Mouse (Mus musculus): ENCODE results near the gene Agap1. TPM values are rescaled to one million over a fixed set of nuclear protein-coding genes. Genes with fewer than 3 reads are reported as not detected.

Agap1 gene
- polyA plus RNA-seq, 1 experiment from 2014 or later, result 74.8 TPM

DNA sequence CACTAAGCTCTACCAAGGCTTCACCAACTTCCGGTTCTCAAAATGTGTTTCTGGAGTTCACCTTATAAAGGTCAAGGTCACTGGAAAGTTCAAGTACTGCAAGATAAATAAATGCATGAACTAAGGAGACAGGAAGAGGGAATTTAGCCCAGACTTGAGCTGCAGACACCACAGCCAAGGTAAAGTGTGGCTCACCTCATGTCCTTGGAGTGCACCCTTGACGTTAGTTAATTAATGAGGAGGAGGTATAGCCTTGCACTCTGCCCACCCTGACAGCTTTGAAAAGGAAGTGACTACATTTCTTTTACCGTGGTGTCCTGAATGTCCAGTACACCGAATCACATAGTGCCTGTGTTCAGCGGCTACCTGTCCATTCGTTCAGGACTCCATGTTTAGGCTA, 15.3 kb upstream of the Agap1 start:
- 83% methylated on average over 6 of the region's 6 CpGs for WGBS
- no peak for ATAC-seq (ENCODE audit: low FRiP score)
- no peaks in the 10 kb centered on the region for H3K9me3 ChIP-seq (replicated peaks)

DNA sequence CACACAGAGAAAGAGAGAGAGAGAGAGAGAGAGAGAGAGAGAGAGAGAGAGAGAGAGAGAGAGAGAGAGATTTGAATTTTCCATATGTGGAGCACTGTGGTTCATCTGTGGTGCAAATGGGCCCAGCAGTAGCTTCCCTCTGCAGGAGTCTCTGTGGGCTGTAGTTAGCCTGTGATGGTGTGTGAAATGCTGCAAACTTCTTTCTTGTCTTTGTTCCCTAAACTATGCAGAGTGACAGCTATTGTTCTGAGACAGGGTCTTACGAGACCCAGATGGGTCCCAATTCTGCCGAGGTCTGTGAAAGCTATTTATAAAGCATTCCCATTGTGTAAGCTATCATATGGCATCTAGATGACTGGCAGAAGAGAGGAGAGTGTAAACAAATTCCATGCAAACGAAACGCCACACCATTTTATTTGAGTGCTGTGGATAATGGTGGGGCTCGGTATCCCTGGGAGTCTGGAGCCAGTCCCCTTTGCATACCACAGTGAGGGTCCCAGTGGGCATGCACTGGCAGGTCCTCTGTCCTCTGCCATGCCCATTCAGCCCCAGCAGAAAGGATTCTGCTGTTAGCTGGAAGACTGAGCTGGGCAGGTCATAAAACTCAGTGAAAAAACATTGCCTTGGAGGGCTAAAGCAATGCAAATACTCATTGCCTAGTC, 13.2 kb upstream of the Agap1 start:
- Histone ChIP-seq H3K27ac (peak overlapping the region; percentile 55; the same call in 1 of the 2 replicates), H3K9me3 (replicated peaks) (no peaks in the 10 kb centered on the region), H3K36me3 (no peaks in the 10 kb centered on the region), H3K27me3 (no peaks in the 10 kb centered on the region), H3K4me3 (no peak overlapping the region), H3K9ac (no peak overlapping the region), H3K4me2 (replicated peaks) (no peak overlapping the region), H3K4me1 (peaks cover 22% of the 10 kb centered on the region)
- ATAC-seq (ENCODE audit: low FRiP score), result peak; percentile 61
- WGBS, result 13% methylated on average over 5 of the region's 5 CpGs

More for the DNA sequence above, 15.3 kb upstream of the Agap1 start:
- Histone ChIP-seq H3K4me1 (peaks cover 22% of the 10 kb centered on the region), H3K27ac (no peak overlapping the region), H3K4me2 (replicated peaks) (no peak overlapping the region), H3K4me3 (no peak overlapping the region), H3K27me3 (no peaks in the 10 kb centered on the region), H3K9ac (no peak overlapping the region), H3K36me3 (no peaks in the 10 kb centered on the region)

DNA sequence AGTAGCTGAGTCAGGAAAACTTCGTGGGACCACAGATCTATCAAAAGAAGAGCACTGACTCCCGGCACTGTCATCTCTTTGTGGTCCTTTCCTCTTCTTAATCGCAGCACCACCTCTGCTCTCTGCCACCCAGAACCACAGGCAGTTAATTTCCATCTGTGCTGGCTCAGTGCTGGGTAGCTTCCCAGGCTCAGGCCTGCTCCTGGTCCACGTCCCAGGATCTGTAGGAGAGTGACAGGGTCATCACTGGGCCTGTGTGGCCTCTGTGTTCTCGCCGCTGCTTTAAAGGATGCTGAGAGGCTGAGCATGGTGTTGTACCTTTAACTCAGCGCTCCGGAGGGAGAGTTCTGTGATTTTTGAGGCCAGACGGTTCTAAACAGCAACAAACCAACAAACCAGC, 11.1 kb upstream of the Agap1 start:
- Histone ChIP-seq H3K27ac (peak overlapping the region; percentile 55), H3K4me1 (peaks cover 22% of the 10 kb centered on the region), H3K9ac (peak overlapping the region; percentile 13; the same call in 1 of the 2 replicates), H3K27me3 (no peaks in the 10 kb centered on the region), H3K4me3 (no peak overlapping the region), H3K9me3 (replicated peaks) (no peaks in the 10 kb centered on the region), H3K4me2 (replicated peaks) (no peak overlapping the region), H3K36me3 (no peaks in the 10 kb centered on the region)
- ATAC-seq (ENCODE audit: low FRiP score), result no peak
- WGBS, result 59% methylated on average over 9 of the region's 9 CpGs

DNA sequence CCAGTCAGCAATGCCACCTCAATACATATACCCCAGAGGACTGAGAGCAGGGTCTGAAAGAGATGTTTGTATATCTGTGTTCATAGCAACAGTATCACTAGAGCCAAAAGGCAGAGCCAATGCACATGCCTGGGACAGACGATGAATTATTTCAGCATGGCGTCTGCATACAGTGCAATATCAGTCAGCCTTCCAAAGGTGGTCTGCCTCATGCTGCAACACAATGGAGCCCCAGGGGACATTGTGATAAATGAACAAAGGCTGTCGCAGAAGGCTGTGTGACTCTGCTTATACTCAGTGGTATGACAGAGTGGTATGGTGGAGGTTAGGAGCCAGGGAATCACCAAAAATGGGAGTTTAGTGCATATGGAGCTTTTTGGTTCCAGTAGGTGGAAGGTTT, 10.6 kb upstream of the Agap1 start:
- Histone ChIP-seq H3K4me3 (no peak overlapping the region), H3K9me3 (replicated peaks) (no peaks in the 10 kb centered on the region), H3K9ac (no peak overlapping the region), H3K4me1 (peaks cover 22% of the 10 kb centered on the region), H3K36me3 (no peaks in the 10 kb centered on the region), H3K27ac (peak overlapping the region; percentile 55), H3K4me2 (replicated peaks) (no peak overlapping the region), H3K27me3 (no peaks in the 10 kb centered on the region)
- WGBS, result 39% methylated on average over 3 of the region's 3 CpGs
- peak; percentile 70; the same call in 1 of the 2 replicates for ATAC-seq (ENCODE audit: low FRiP score)

DNA sequence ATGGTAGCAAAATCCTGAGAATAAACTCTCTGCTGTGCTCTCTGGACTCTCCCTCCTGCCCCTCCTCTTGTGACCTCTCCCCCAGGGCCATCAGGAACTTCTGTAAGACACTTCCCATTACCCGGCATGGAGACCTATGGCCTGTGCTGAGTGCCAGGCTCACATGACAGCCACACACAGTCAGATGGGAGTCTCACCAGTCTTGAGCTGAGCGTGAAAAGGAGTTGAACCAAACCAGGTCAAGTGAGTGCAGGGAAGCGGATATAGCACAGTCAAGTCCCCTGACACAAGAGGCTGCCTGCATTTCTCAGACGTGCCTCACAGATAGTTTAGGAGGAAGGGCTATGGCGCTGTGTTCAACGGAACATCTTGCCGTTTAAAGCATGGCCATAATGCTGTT, 4.5 kb upstream of the Agap1 start:
- H3K4me3 ChIP-seq, result no peak overlapping the region
- WGBS, result 81% methylated on average over 7 of the region's 7 CpGs
- no peaks in the 10 kb centered on the region for H3K9me3 ChIP-seq (replicated peaks)
- no peak overlapping the region for H3K9ac ChIP-seq
- H3K27me3 ChIP-seq, result no peaks in the 10 kb centered on the region
- ATAC-seq (ENCODE audit: low FRiP score), result no peak
- peaks cover 5% of the 10 kb centered on the region for H3K4me1 ChIP-seq
- no peaks in the 10 kb centered on the region for H3K36me3 ChIP-seq
- no peak overlapping the region for H3K4me2 ChIP-seq (replicated peaks)
- no peak overlapping the region for H3K27ac ChIP-seq

DNA sequence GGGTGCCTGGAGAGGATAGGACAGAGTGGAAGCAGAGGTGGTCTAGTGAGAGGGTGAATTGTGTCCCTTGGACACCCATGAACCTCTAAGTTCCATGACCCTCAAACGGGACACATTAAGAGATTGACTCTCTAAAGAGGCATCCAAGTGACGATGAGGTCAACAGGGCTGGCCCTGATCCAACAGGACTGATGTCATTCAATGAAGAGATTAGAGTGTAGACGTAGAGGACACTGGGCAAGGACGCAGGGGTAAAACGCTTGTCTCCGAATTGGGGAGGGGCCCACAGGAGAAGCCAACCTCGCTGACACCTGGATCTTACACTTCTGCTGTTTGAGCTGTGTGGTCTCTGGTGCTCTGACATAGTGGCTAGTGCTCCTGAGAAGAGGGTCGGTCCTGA, 2.5 kb upstream of the Agap1 start:
- no peak for ATAC-seq (ENCODE audit: low FRiP score)
- no peak overlapping the region for H3K9ac ChIP-seq
- H3K9me3 ChIP-seq (replicated peaks), result no peaks in the 10 kb centered on the region
- H3K4me1 ChIP-seq, result peaks cover 18% of the 10 kb centered on the region
- 93% methylated on average over 8 of the region's 8 CpGs for WGBS
- H3K36me3 ChIP-seq, result no peaks in the 10 kb centered on the region
- no peak overlapping the region for H3K4me2 ChIP-seq (replicated peaks)
- H3K27me3 ChIP-seq, result no peaks in the 10 kb centered on the region
- no peak overlapping the region for H3K27ac ChIP-seq
- H3K4me3 ChIP-seq, result no peak overlapping the region

DNA sequence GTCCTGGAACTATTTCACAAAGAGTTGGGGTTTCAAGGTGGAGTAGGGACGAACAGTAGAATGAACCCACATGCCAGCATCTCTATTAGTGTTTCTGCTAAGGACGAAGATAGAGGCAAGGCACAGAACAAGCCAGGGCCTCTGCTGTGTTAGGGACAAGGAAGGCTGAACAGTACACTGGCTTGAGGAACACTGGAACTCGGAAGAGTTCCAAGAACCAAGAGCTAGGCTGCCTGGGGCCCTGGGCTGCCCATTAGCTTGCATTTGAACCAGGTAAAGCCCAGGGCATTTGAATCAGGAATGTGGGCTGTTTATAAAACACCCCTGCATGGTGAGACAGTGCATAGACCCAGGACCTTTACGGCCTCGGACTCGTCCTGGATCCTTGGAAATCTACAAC, 940 bp upstream of the Agap1 start:
- Histone ChIP-seq H3K27ac (no peak overlapping the region), H3K27me3 (no peaks in the 10 kb centered on the region), H3K4me3 (peak overlapping the region; percentile 93), H3K9ac (peak overlapping the region; percentile 92), H3K4me1 (peaks cover 24% of the 10 kb centered on the region), H3K4me2 (replicated peaks) (peak overlapping the region; percentile 82), H3K9me3 (replicated peaks) (peaks cover 4% of the 10 kb centered on the region; the same call in 1 of the 2 replicates), H3K36me3 (peaks cover 4% of the 10 kb centered on the region)
- ATAC-seq (ENCODE audit: low FRiP score), result no peak
- WGBS, result 28% methylated on average over 6 of the region's 6 CpGs

DNA sequence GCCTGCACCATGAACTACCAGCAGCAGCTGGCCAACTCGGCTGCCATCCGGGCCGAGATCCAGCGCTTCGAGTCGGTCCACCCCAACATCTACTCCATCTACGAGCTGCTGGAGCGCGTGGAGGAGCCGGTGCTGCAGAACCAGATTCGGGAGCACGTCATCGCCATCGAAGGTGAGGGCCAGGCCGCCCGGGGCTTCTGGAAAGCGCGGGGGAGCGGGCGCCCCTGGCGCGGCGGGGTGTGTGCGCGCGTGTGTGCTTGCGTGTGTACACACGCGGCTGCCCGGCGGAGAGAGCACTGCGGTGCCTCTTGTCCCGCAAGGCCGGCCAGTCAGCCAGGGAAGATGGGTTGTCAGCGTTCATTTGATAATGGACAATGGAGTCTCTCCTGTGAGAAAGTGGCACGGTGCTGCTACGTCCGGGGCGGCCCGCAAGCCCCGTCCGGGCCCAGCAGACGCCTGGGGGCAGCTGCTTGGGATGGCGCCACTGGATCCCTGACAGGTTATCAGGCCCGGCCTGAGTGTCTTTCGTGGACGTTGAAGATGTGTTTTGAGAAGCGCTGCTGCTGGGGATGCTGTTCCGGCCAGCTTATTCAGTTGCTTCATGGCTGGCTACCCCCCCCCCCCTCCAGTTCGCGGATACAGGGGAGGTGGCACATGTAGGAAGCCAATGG, 950 bp downstream of the Agap1 start:
- H3K36me3 ChIP-seq, result peaks cover 5% of the 10 kb centered on the region
- H3K27me3 ChIP-seq, result no peaks in the 10 kb centered on the region
- peaks cover 5% of the 10 kb centered on the region; the same call in 1 of the 2 replicates for H3K9me3 ChIP-seq (replicated peaks)
- peak overlapping the region; percentile 92 for H3K9ac ChIP-seq
- H3K27ac ChIP-seq, result peak overlapping the region; percentile 80
- peak overlapping the region; percentile 82 for H3K4me2 ChIP-seq (replicated peaks)
- ATAC-seq (ENCODE audit: low FRiP score), result peak; percentile 7; the same call in 1 of the 2 replicates
- under 1% methylated on average over 51 of the region's 51 CpGs for WGBS
- H3K4me3 ChIP-seq, result peak overlapping the region; percentile 93
- peaks cover 28% of the 10 kb centered on the region for H3K4me1 ChIP-seq

DNA sequence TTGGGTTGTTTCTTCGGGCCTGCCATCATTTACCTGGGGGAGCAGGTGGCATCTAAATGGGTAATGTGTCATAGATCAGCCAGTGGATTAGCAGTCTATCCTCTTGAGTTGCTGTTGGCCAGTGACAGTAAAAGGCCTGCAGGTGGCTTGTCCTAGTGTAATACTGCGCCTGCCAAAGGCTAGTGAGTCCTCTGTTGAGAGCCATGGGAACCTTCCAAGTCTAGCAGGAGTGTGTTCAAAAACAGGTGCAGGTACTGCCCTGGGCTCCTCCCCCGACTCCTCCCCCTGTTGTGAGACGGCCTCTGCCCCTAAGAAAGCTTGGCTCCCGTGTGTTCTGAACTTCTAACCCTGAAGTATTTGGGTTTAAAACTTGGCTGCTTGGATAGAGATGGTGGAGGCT, 1.9 kb downstream of the Agap1 start:
- no peak for ATAC-seq (ENCODE audit: low FRiP score)
- no peak overlapping the region; the same call in 1 of the 2 replicates for H3K27ac ChIP-seq
- peaks cover 5% of the 10 kb centered on the region for H3K36me3 ChIP-seq
- H3K27me3 ChIP-seq, result no peaks in the 10 kb centered on the region
- peaks cover 37% of the 10 kb centered on the region for H3K4me1 ChIP-seq
- H3K4me3 ChIP-seq, result peak overlapping the region; percentile 93
- H3K9ac ChIP-seq, result peak overlapping the region; percentile 92
- peak overlapping the region; percentile 82 for H3K4me2 ChIP-seq (replicated peaks)
- WGBS, result 24% methylated on average over 5 of the region's 5 CpGs
- H3K9me3 ChIP-seq (replicated peaks), result peaks cover 5% of the 10 kb centered on the region; the same call in 1 of the 2 replicates

DNA sequence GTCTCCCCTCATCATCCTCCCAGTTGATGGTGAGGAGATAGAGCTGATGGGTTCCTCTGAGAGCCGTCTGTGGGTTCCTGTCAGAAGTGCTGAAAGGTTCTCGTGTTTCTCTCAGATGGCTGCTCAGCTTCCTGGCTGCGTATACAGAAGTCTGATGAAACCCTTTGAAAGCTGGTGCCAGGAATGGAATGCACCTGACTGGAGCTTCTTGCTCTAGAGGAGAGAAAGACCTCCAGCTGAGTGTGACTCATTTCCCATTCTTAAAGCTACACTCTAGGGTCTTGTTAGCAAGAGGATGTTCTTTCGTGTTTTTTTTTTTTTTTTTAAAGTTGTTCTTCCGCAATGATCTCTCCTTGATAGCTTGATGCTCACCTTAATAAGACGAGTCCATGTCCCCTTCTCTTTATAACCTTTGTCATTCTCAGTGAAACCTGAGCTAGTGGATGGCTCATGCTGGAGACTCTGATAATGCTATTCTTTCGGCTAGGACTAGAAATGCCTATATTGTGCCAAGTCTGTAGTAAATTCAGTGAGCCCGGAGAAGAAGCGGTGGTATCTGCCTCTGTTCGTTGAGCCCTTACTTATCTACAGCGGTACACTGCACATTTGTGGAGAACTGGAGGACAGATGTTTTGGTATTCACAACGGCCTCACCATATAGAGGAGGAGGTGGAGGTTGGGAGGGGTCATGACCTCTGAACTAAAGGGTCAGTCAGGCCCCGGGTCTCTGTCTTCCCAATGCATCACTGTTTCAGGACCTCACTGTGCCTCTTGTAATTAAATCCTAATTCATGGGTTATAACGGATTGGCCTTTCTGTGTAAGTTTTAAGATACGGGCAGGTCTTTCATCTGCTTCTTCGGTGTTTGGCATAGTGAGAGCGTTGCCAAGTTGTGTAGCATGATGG, 2.8 kb downstream of the Agap1 start:
- 0 out of 2 replicates have a peak overlapping the region, but pooled peaks have one; percentile 93 for H3K4me3 ChIP-seq
- H3K9me3 ChIP-seq (replicated peaks), result peaks cover 5% of the 10 kb centered on the region; the same call in 1 of the 2 replicates
- no peaks in the 10 kb centered on the region for H3K27me3 ChIP-seq
- no peak for ATAC-seq (ENCODE audit: low FRiP score)
- peak overlapping the region; percentile 82 for H3K4me2 ChIP-seq (replicated peaks)
- 47% methylated on average over 17 of the region's 17 CpGs for WGBS
- H3K36me3 ChIP-seq, result peaks cover 5% of the 10 kb centered on the region
- H3K9ac ChIP-seq, result 0 out of 2 replicates have a peak overlapping the region, but pooled peaks have one; percentile 92
- no peak overlapping the region for H3K27ac ChIP-seq
- peaks cover 45% of the 10 kb centered on the region for H3K4me1 ChIP-seq

DNA sequence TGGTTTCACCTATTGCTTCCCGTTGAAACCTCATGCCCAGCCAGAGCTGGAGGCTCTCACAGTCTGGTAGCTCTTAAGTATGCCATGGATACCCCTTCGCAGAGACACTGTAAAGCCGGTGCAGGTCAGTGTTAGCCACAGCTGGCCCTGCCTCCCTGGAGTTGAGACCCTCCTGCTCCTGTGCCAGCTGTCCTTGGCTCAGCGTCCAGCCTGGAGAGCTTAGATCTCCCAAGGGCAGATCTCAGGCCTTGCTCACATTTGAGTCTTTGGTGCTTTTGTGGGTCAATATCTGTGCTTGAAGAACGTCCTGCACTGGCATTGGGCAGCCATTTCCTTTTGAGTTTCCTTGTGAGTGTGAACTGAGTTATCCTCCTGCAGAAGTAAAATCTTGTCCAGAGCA, 7.3 kb downstream of the Agap1 start:
- WGBS, result 75% methylated on average over 5 of the region's 5 CpGs
- Histone ChIP-seq H3K27me3 (no peaks in the 10 kb centered on the region), H3K9me3 (replicated peaks) (peaks cover 11% of the 10 kb centered on the region; the same call in 1 of the 2 replicates), H3K4me1 (peaks cover 56% of the 10 kb centered on the region), H3K27ac (no peak overlapping the region), H3K4me3 (no peak overlapping the region), H3K4me2 (replicated peaks) (no peak overlapping the region), H3K36me3 (peaks cover 5% of the 10 kb centered on the region), H3K9ac (no peak overlapping the region)
- no peak for ATAC-seq (ENCODE audit: low FRiP score)

DNA sequence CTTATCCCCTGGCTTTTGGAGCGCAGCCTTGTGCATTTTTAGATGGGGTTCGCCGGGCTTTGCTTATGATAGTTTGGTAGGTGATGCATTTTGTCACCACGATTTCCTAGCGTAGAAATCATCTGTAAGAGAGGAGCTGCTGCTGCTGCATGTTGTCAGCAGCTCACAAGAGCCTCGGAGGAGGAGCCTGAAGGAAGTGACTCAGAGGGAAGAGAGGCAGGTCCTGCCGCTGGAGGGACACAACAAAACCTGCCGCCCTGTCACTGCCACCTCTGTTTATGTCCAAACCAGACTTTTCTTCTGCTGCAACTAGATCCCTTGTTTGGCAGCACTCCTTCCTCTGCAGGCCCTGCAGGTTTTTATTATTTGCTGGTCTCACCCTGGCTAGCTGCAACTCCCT, 8.5 kb downstream of the Agap1 start:
- peaks cover 5% of the 10 kb centered on the region for H3K36me3 ChIP-seq
- no peak overlapping the region for H3K4me3 ChIP-seq
- no peak overlapping the region for H3K9ac ChIP-seq
- H3K4me1 ChIP-seq, result peaks cover 60% of the 10 kb centered on the region
- no peak for ATAC-seq (ENCODE audit: low FRiP score)
- H3K4me2 ChIP-seq (replicated peaks), result no peak overlapping the region
- WGBS, result 59% methylated on average over 8 of the region's 8 CpGs
- H3K9me3 ChIP-seq (replicated peaks), result peaks cover 11% of the 10 kb centered on the region; the same call in 1 of the 2 replicates
- H3K27ac ChIP-seq, result no peak overlapping the region
- no peaks in the 10 kb centered on the region for H3K27me3 ChIP-seq

Measured in hindbrain, embryonic 12.5 days (tissue).